Mouse (Mus musculus): ENCODE data around the gene Nav2.

DNA sequence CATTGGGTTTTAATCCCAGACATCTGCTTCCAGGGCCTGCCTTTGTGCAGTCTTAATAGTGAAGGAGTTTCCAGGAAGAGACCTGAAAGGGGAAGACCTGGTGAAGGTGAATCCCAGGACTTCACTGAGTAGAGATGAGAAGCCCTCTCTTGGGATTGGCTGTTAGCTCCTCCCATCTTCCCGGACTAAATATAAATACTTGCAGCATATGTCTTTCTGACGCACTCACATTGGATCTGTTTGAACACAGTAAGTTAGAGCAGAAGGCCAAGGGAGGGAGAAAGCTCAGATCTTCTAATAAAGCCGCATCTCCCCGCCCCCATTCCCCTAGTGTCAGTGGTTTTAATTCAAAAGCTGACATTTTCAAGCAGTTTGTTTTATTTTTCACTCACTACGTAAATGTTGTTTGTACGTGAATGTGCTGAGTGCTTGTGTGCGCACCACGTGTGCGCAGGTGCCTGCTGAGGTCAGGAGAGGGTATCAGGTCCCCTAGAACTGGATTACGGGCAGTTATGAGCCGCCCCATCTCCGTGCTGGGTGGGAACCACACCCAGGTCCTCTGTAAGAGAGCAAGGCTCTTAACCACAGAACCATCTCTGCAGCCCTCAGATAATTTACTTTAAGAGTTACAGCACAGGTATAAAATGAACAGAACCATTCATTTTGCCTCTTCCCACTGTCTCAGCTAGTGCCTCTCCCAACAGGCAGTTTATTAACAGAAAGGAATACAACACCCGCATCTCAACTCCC is 365.6 kb downstream of the Nav2 start:
- TF ChIP-seq CTCF (IDR thresholded peaks at IDR 0.05) (no peak), EP300 (IDR thresholded peaks at IDR 0.05; ENCODE audit: insufficient read depth, low read depth, low read length) (no peak), POLR2A (IDR thresholded peaks at IDR 0.05; ENCODE audit: insufficient read depth, low read depth, low read length) (no peak)

All from heart, adult 2 months (tissue).